Mouse (Mus musculus): ENCODE measurements around the gene Ces2h. TPM values are rescaled to one million over a fixed set of nuclear protein-coding genes. Genes with fewer than 3 reads are reported as not detected.
"Not testable (repeated sequence)": the region's sequence is repeated elsewhere in the genome, so short reads cannot be mapped to it uniquely, and the experiment has no call there.

Gene Ces2h
- not detected for polyA plus RNA-seq (2017; shearing (Covaris generic))

GRCm38 (mm10) chr8:105000586-105000985 is at the start of gene Ces2h:
Ces2h (plus strand) TSS chr8:105000853.
- ATAC-seq: no peak

GRCm38 (mm10) chr8:104961537-104961961 is 39.1 kb upstream of the Ces2h start, which contains the start of gene Ces2g:
Ces2g (plus strand) TSS chr8:104961718.
- ATAC-seq: no peak

GRCm38 (mm10) chr8:104962229-104962901 is 38.3 kb upstream of the Ces2h start:
- ATAC-seq: no peak

GRCm38 (mm10) chr8:104963375-104963894 is 37.2 kb upstream of the Ces2h start:
- no peak for ATAC-seq

- no peak for ATAC-seq
Measured at GRCm38 (mm10) chr8:104984126-104984525, 16.5 kb upstream of the Ces2h start.

GRCm38 (mm10) chr8:104984942-104985341 is 15.7 kb upstream of the Ces2h start:
- ATAC-seq: no peak

GRCm38 (mm10) chr8:104998191-104998590 is 2.5 kb upstream of the Ces2h start:
- ATAC-seq: no peak

- no peak for ATAC-seq
Measured at GRCm38 (mm10) chr8:104999183-104999582, 1.5 kb upstream of the Ces2h start.

- no peak for ATAC-seq
Measured at GRCm38 (mm10) chr8:105010000-105010399, 9.3 kb downstream of the Ces2h start.

GRCm38 (mm10) chr8:105011136-105011535 is 10.5 kb downstream of the Ces2h start:
- no peak for ATAC-seq

GRCm38 (mm10) chr8:105014391-105014790 is 13.7 kb downstream of the Ces2h start:
- no peak for ATAC-seq

GRCm38 (mm10) chr8:105021954-105022353 is 21.3 kb downstream of the Ces2h start:
- no peak for ATAC-seq

- no peak for ATAC-seq
Measured at GRCm38 (mm10) chr8:105023087-105023486, 22.4 kb downstream of the Ces2h start.

GRCm38 (mm10) chr8:105025050-105025449 is 24.4 kb downstream of the Ces2h start:
- no peak for ATAC-seq

GRCm38 (mm10) chr8:105043510-105043909 is 42.9 kb downstream of the Ces2h start:
- no peak for ATAC-seq

- ATAC-seq: no peak
Measured at GRCm38 (mm10) chr8:105045824-105046401, 45.3 kb downstream of the Ces2h start.

- no peak for ATAC-seq
Measured at GRCm38 (mm10) chr8:105048371-105048854, 47.8 kb downstream of the Ces2h start, which contains the start of gene Ces3a. Ces3a (plus strand) TSS chr8:105048601.

GRCm38 (mm10) chr8:105056211-105056610 is 55.6 kb downstream of the Ces2h start:
- no peak for ATAC-seq

GRCm38 (mm10) chr8:105060056-105060455 is 59.4 kb downstream of the Ces2h start:
- ATAC-seq: no peak

- ATAC-seq: no peak
Measured at GRCm38 (mm10) chr8:105066761-105067160, 66.1 kb downstream of the Ces2h start.

- ATAC-seq: not testable (repeated sequence)
Measured at GRCm38 (mm10) chr8:105067905-105068304, 67.3 kb downstream of the Ces2h start.

GRCm38 (mm10) chr8:105068971-105069370 is 68.3 kb downstream of the Ces2h start:
- ATAC-seq: no peak
